Mouse (Mus musculus) embryonic fibroblast, embryonic 13.5 days (primary cell): Measurements from ENCODE around the gene Sdk2. TPM values are rescaled to one million over a fixed set of nuclear protein-coding genes. Genes with fewer than 3 reads are reported as not detected.

Source experiments
- H3K27ac ChIP-seq: 2 replicates; pipeline ENCODE4 v1.5.1; 2012; ENCODE audit warnings: low read length, control low read depth, inconsistent platforms; ENCODE audit not compliant: insufficient read depth
- H3K4me1 ChIP-seq: 2 replicates; pipeline ENCODE4 v1.6.1; 2011; ENCODE audit warnings: low read length; ENCODE audit not compliant: control insufficient read depth, insufficient read depth
- H3K4me3 ChIP-seq: 2 replicates; pipeline ENCODE4 v1.5.1; 2011; ENCODE audit warnings: mild to moderate bottlenecking, control low read depth, low read length; ENCODE audit not compliant: insufficient read depth
- CTCF ChIP-seq: IDR thresholded peaks from 2 replicates; pipeline ENCODE4 v1.5.1; 2011; ENCODE audit warnings: mild to moderate bottlenecking, control low read depth, low read length, moderate library complexity, borderline replicate concordance; ENCODE audit not compliant: insufficient read depth
- POLR2A ChIP-seq: IDR thresholded peaks from 2 replicates; pipeline ENCODE4 v1.6.1; 2011; ENCODE audit warnings: low read depth, mild to moderate bottlenecking, control low read depth, low read length, moderate library complexity
- polyA plus RNA-seq: library from polyadenylated mRNA; stranded (reverse); fragments of >200 nt; gene quantifications from 2 replicates; pipeline ENCODE4 v1.2.4, GENCODE M21; 2011; ENCODE audit warnings: low read depth; ENCODE audit not compliant: missing spikeins, insufficient read length

Gene Sdk2
- polyA plus RNA-seq, 1 experiment = 0.83 TPM

DNA sequence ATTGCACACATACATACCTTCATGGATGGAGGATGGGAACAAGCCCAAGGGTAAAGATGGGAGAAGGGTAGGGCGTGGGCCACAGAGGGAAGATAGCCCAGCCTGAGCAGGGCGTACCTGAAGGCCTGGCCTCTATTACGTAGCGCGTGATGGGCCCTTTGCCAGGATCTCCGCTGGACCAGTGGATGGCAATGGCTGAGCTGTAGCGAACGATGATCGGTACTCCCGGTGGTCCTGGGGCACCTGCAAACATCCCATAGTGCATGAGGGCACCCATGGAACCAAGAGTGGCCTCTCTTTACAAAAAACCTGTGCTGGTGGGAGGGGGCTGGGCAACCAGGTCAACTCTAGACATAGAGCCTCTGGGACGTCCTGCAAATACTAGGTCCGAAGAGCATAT lies 266.8 kb downstream of the Sdk2 start:
- H3K4me3 ChIP-seq = no peak overlapping the region
- TF ChIP-seq POLR2A = no peak
- no peak for TF ChIP-seq CTCF

DNA sequence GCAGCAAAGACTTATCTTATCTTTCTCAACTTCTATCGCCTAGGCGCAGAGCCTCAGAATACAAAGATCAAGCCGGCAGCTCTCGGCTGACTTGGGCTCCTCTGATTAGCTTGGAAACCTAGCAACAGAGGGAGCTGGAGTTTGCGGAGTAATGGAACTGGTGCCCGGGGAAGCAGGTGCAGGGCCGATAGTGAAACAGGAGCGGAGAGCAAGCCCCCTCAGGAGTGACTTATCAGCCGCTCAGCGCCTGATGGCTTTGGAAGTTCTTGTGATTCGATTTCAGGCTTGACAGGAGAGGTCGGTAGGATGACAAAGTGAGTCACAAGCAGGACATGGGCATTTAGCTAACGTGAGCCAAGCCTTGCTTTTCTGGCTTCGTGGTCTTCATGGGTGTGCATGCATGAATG lies 267.8 kb downstream of the Sdk2 start:
- Histone ChIP-seq H3K4me3 (no peak overlapping the region), H3K4me1 (no peaks in the 10 kb centered on the region), H3K27ac (no peak overlapping the region)
- no peak for TF ChIP-seq CTCF
- TF ChIP-seq POLR2A = no peak

More for the DNA sequence above, 266.8 kb downstream of the Sdk2 start:
- Histone ChIP-seq H3K27ac (no peak overlapping the region), H3K4me1 (no peaks in the 10 kb centered on the region)

DNA sequence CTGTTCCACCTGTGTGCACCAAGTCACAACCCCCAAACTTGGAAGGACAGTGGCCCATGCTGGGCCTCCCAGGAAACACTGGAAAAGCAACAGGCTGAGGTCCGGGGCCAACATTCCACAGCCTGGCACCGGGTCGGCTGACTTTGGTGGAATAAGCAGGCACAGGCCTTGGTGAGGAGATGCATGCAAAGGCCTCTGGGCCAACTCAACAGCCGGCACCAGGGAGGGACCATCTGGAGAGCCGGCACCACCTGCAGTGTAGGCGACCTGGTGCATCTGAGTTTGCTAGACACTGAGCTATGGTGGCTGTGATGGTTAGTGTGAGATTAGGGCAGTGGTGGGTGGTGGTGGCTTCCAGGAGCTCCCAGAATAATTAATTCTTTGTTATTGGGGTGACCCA lies 268.8 kb downstream of the Sdk2 start:
- no peaks in the 10 kb centered on the region for H3K4me1 ChIP-seq
- TF ChIP-seq CTCF (no peak), POLR2A (no peak)
- no peak overlapping the region for H3K4me3 ChIP-seq
- no peak overlapping the region for H3K27ac ChIP-seq

DNA sequence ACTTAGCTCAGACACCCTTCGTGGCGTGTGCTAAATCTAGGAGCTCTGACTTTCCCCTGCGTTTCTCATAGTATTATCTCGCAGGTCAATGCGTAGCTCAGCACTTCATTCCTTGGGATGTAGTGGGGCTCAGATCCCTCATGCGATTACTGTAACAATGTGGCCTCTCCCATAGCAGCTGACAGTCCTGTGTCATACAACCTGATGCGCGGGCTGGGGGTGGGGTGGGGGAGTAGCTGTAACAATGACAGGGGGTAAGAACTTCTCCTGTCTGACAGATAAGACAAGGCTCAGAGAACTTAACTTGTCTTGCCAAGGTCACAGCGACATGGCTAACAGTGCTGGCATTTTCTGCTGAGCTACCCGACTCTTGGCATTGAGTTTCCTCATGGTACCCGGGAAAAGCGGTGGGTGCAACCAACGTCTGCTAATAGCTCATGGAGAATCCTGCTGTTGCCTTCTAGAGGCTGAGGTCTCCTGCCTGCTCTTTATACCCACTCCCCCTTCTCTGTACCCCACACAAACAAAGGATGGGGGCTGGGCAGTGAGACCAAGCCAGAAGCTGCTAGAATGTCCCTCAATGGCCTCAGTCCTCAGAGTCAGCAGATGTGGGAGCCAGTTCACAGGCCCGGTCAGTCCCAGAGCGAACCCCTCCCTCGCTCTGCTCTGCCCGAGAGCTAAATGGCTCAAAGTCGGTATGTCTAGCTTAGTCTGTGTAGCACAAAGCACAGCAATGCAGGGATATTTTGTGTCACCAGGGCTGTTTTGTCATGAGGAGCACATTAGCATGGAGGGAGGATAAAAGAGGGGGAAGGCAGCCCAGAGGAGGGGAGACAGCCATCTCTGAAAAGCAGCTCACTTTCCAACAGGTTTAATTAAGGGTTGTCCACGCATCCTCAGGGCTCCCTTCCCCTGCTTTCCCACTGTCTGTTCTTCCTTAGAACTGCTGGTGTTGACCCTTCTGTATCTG lies 269.5 kb downstream of the Sdk2 start:
- Histone ChIP-seq H3K4me1 (no peaks in the 10 kb centered on the region), H3K4me3 (no peak overlapping the region), H3K27ac (no peak overlapping the region)
- TF ChIP-seq CTCF = no peak

DNA sequence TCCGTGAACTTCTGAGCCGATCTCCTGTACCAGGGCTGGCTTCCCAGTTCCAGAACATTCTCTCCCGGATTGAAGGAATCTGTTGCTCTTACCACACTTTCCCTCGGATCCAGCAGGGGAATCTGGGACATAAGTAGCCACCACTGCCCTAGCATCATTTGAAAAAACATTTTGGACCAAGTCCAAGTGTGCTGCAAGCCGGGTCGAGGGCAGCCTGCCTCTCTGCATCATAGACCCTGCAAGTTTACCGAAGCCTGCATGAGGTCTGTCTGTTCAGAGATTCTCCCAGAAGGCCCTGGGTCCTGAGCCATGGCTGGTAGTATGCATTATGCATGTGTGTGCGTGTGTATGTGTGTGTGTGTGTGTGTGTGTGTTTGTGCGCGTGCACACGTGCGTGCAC lies 271.0 kb downstream of the Sdk2 start:
- Histone ChIP-seq H3K4me3 (no peak overlapping the region), H3K4me1 (no peaks in the 10 kb centered on the region), H3K27ac (no peak overlapping the region)
- no peak for TF ChIP-seq CTCF
- no peak for TF ChIP-seq POLR2A

DNA sequence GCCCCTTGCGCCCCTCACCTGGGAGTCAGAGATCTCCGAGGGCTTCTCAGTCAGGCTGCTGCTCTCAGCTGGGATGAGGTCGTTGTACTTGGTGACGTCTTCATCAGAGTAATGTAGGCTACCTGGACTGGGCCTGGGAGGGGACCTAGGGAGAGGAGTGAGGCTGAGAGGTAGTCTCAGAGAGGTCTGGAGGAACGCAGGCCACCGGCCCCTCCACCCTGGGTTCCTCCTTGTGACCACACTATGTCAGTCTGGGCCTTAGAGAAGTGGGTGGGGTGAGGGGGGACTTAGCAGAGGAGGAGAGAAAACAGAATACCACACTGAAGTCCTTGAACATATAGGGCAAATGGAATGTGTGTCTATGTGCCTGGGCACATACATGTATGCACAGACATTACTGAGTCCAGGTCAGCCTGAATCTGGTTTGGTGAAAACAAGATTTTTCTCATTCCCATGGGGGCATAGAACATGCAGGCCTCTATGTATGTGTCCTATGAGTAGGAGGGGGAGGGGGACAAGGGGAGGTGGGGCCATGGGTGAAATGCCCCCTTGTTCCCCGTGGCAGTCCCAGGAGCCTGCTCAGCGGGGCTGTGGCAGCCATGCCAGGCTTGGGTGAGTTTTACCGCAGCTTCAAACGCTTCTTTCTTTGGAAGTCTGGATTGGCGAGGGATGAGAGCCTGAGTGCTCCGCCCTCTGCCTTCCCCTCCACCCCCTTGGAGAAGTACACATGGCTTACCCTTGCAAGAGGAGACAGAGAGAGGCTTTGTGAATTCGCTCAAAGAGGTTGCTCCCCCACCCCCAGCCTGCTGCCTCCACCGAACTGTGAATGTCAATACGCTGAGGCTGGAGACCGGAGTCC lies 275.3 kb downstream of the Sdk2 start:
- TF ChIP-seq POLR2A (no peak), CTCF (no peak)
- no peaks in the 10 kb centered on the region for H3K4me1 ChIP-seq
- no peak overlapping the region for H3K4me3 ChIP-seq
- no peak overlapping the region for H3K27ac ChIP-seq

DNA sequence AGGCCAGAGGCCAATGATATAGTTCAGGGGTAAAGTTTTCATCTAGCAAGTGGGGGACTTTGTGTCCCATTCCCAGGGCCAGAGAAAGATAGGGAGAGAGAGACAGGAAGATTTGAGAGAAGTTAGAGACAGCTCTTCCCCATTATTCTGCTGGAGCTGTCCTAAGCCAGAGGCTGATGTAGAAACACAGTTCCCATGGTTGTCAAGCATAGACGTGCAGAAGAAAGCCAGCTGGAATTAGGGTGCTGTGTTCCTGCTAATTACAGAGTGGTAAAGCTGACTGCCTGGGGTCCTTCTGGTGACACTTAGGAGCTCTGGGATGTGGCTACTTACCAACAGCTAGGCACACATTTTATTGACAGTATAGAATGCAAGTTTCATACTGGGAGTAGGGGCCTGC lies 277.7 kb downstream of the Sdk2 start:
- no peak overlapping the region for H3K4me3 ChIP-seq
- H3K4me1 ChIP-seq = 0 out of 2 replicates have a peak, but pooled peaks cover 3% of the 10 kb centered on the region
- no peak overlapping the region for H3K27ac ChIP-seq
- TF ChIP-seq POLR2A (no peak), CTCF (no peak)

DNA sequence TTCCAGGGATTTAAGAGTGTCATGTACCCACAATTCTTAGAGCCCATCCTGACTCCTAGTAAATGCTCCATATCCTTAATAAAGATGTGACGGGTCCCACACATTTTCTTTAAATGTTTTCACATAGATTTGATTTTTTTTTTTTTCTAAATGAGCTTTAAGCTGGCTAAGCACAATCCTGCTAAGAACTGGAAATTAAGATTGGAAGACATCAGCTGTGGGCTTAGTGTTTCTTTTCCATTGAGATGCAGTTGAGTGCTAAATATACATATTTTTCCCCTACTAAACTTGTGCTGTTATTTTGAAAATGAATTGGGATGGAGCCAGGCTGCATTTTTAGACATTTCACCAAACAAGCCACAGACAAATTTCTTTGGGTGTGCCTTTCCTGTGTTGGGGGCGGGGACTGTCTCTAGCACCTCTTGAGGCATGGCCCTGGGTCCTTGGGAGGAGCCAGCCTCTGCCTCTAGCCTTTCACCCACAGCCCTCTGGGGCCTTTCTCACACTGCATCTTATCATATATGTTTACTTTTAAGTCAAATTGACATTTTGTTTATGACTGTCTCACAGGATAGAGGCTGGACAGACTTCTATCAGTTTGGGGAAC lies 278.6 kb downstream of the Sdk2 start:
- TF ChIP-seq CTCF = no peak
- no peak for TF ChIP-seq POLR2A
- no peak overlapping the region for H3K27ac ChIP-seq
- 0 out of 2 replicates have a peak, but pooled peaks cover 3% of the 10 kb centered on the region for H3K4me1 ChIP-seq

DNA sequence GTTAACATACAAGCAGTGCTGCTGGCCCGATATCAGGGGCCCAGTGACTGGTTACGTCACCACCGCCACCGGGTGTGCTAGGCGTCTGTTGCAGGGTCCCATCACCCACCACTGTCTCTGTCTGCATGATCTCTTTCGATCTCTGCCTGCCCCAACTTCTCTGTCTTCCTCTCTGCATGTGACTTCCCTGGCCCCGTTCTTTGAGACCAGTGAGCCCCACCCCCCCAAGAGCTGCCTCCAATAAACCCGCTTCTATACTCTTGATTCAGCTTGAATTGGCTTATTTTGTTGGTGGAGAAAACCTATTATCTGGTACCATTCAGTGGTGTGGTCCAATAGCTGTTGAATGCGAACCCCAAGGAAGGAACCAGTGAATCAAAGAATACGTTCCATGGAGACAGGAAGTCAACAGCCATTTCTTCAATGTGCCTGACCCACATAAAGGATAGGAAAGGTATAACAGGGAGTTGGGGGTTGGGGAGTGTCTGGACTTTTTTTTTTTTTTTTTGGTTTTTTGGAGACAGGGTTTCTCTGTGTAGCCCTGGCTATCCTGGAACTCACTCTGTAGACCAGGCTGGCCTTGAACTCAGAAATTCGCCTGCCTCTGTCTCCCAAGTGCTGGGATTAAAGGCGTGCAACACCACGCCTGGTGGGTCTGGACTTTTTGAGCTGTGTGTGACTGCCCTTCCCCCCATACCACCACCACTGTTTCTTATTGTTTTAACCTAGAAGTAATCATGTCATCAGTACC lies 279.2 kb downstream of the Sdk2 start:
- TF ChIP-seq CTCF (no peak), POLR2A (no peak)
- Histone ChIP-seq H3K4me1 (0 out of 2 replicates have a peak, but pooled peaks cover 3% of the 10 kb centered on the region), H3K4me3 (no peak overlapping the region), H3K27ac (no peak overlapping the region)

More for the DNA sequence above, 278.6 kb downstream of the Sdk2 start:
- no peak overlapping the region for H3K4me3 ChIP-seq
